Mouse (Mus musculus) neural tube, embryonic 13.5 days (tissue): ENCODE measurements around the gene Tcf7l2. TPM values are rescaled to one million over a fixed set of nuclear protein-coding genes. Genes with fewer than 3 reads are reported as not detected.
A peak's percentile ranks its signal among the peaks of the same experiment; 100 is the strongest.

Experiments used
- ATAC-seq: fragments of 200-750 bp; cut with Nextera tagmentation; 2 replicates; pipeline ENCODE4 v1.8.0; 2017; ENCODE audit warnings: low read depth, mild to moderate bottlenecking, moderate TSS enrichment, moderate library complexity
- H3K27ac ChIP-seq: fragments of 300-500 bp; sonication (generic); replicated peaks from 2 replicates; pipeline ENCODE4 v1.5.1; 2015; ENCODE audit warnings: moderate library complexity, mild to moderate bottlenecking, inconsistent platforms
- H3K27me3 ChIP-seq: fragments of 300-500 bp; sonication (generic); 2 replicates; pipeline ENCODE4 v1.6.1; 2015; ENCODE audit warnings: mild to moderate bottlenecking, inconsistent platforms
- H3K36me3 ChIP-seq: fragments of 300-500 bp; sonication (generic); 2 replicates; pipeline ENCODE4 v1.6.1; 2015; ENCODE audit warnings: mild to moderate bottlenecking, inconsistent platforms
- H3K4me1 ChIP-seq: fragments of 300-500 bp; sonication (generic); replicated peaks from 2 replicates; pipeline ENCODE4 v1.6.1; 2015; ENCODE audit warnings: inconsistent platforms
- H3K4me2 ChIP-seq: fragments of 300-500 bp; sonication (generic); 2 replicates; pipeline ENCODE4 v1.6.1; 2015; ENCODE audit warnings: inconsistent platforms, mild to moderate bottlenecking, moderate library complexity
- H3K4me3 ChIP-seq: fragments of 300-500 bp; sonication (generic); 2 replicates; pipeline ENCODE4 v1.5.1; 2015; ENCODE audit warnings: mild to moderate bottlenecking, inconsistent platforms
- H3K9ac ChIP-seq: fragments of 300-500 bp; sonication (generic); 2 replicates; pipeline ENCODE4 v1.6.1; 2015; ENCODE audit warnings: moderate library complexity, mild to moderate bottlenecking, inconsistent platforms
- H3K9me3 ChIP-seq: fragments of 300-500 bp; sonication (generic); 2 replicates; pipeline ENCODE4 v1.6.1; 2016; ENCODE audit warnings: inconsistent platforms
- WGBS: fragments of 180-500 bp; shearing (Covaris S2); methylation state at CpG from one replicate; pipeline ENCODE4 v1.1.7; 2015; 5-methylcytosine and 5-hydroxymethylcytosine counted together
- polyA plus RNA-seq: library from polyadenylated mRNA; unstranded; fragments of >200 nt; fragmentation: Nextera tagmentation; extraction: Ambion mirVana; gene quantifications from 2 replicates; pipeline ENCODE4 v1.2.1, GENCODE M21; 2015

Tcf7l2 gene
- polyA plus RNA-seq, 1 experiment from 2014 or later = 18.4 TPM

DNA sequence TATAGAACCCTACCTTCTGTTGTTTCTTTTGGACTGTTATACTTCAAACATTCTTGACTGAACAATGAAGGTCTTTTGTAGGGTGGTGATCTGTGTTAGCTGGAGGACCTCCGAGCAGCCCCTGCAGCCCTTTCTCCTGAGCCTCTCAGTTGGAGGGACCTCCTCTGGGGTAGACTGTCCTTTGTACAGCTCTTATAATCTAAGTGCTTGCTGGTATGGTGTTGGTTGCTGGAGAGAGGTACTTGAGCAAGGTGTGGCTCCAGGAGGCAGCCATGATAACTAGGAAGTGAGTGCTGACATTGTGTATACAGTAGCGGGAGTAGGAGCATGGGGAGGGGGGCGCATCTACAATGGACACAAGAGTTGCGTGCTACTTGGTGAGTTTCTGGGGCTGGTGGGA is 58.4 kb downstream of the Tcf7l2 start:
- Histone ChIP-seq H3K27me3 (no peaks in the 10 kb centered on the region), H3K27ac (no peak overlapping the region), H3K4me2 (no peak overlapping the region), H3K9ac (no peak overlapping the region), H3K36me3 (no peaks in the 10 kb centered on the region), H3K4me1 (peaks cover 13% of the 10 kb centered on the region; the same call in 1 of the 2 replicates), H3K4me3 (no peak overlapping the region), H3K9me3 (no peaks in the 10 kb centered on the region)
- 95% methylated on average over 4 of the region's 4 CpGs for whole genome bisulfite sequencing
- ATAC-seq = no peak

DNA sequence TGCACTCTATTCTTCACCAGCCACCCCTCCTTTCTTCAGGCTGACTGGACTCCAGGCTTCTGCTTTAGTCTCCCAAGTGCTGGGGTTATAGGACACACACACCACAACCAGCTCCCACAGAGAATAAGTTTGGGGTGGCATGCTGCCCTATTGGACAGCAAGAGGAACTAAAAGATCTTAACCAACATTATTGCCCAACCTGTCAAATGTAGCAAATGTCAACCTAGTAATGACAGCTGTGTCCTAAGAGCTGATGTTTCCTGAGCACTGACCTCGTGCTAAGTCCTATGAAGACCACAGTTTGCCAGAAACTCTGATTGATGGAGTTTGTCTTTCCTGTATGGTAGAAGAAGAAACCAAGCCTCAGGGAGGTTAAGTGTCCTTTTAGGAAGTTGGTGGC is 61.5 kb downstream of the Tcf7l2 start:
- H3K27me3 ChIP-seq = no peaks in the 10 kb centered on the region
- ATAC-seq = no peak
- no peak overlapping the region for H3K4me2 ChIP-seq
- H3K4me1 ChIP-seq = peaks cover 26% of the 10 kb centered on the region
- no peaks in the 10 kb centered on the region for H3K9me3 ChIP-seq
- no peak overlapping the region for H3K27ac ChIP-seq
- H3K36me3 ChIP-seq = no peaks in the 10 kb centered on the region
- H3K9ac ChIP-seq = no peak overlapping the region
- WGBS = 67% methylated on average over 1 of the region's 1 CpGs
- H3K4me3 ChIP-seq = no peak overlapping the region

DNA sequence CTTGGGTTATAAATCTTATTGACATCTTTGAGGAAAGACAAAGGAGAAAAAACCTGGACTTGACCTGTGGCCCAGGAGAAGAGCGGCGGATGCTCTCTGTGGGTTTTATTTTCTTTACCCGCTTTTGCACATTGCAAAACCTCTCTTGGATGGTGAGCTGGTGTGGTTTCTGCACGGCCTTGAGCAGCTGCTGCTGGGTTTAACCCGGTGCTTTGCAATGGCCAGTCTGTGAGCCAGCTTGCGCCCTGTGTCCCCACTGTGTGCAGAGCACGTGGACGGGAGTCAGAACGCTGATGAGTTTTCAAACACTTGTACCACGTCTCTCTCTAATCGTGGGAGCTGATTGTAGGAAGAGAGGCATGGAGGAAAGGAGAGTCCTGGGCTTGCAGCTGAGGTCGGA is 62.2 kb downstream of the Tcf7l2 start:
- WGBS = 83% methylated on average over 12 of the region's 12 CpGs
- H3K36me3 ChIP-seq = no peaks in the 10 kb centered on the region
- no peak for ATAC-seq

DNA sequence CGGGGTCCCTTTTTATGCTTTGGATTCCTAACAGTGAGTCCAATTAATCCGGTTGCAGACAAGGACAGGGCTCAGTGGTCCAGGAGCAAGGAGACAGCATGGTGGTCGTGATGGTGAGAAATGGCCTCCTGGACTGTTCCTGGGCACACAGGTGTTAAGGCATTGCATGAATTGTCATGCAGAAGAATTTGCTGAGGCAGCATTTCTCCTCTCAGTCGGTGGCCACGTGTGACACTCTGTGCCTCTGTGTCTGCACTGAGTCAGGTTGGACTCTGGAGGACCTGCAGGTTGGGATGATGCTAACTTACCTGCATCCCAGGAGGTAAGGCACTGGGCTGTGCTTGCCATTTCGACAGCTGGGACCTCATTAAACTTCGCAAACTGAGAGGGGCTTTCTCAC is 63.2 kb downstream of the Tcf7l2 start:
- no peak for ATAC-seq
- H3K9ac ChIP-seq = no peak overlapping the region
- no peak overlapping the region for H3K4me2 ChIP-seq
- no peaks in the 10 kb centered on the region for H3K27me3 ChIP-seq
- no peaks in the 10 kb centered on the region for H3K9me3 ChIP-seq
- no peaks in the 10 kb centered on the region for H3K36me3 ChIP-seq
- no peak overlapping the region for H3K4me3 ChIP-seq
- H3K27ac ChIP-seq = no peak overlapping the region
- H3K4me1 ChIP-seq = peaks cover 25% of the 10 kb centered on the region
- 78% methylated on average over 7 of the region's 7 CpGs for WGBS

More for the DNA sequence above, 62.2 kb downstream of the Tcf7l2 start:
- no peaks in the 10 kb centered on the region for H3K9me3 ChIP-seq
- no peak overlapping the region for H3K4me2 ChIP-seq
- H3K4me1 ChIP-seq = peaks cover 25% of the 10 kb centered on the region
- H3K27me3 ChIP-seq = no peaks in the 10 kb centered on the region
- no peak overlapping the region for H3K4me3 ChIP-seq
- no peak overlapping the region for H3K9ac ChIP-seq
- H3K27ac ChIP-seq = no peak overlapping the region

DNA sequence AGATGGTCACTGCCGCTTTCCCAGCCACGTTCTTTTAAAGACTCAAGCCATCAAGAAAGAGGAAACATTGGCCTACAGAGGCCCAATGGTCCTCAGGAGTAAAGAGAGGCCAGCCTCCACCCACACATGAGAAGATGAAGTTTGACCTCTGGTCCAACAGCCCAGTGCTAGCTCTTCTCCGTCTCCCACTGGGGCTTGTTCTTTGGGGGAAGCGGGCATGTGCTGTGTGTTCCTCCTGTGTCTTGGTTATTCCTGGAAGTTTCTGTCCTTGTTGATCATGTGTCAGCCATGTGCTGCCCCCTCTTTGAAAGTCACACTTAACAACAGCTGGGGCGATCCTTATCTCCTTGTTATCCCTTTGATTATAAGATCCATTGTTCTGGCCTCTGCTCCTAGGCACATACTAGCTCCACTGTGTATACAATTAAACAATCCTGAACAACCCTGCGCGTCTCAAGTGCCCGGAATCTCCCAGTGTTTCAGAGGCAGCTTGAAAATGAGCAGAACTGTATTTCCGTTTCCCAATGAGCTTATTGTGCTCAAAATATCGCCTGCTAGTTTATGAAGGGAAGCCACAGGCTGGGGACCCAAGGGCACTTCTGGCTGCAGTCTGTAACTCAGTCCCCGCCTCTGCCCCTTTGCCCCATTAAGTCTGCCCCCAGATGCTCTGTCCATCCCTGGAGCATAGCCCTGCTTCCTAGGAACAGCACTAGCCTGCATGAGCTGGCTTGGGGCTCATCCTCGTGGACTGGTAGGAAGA is 65.0 kb downstream of the Tcf7l2 start:
- H3K9ac ChIP-seq = no peak overlapping the region
- 53% methylated on average over 12 of the region's 12 CpGs for WGBS
- ATAC-seq = no peak

DNA sequence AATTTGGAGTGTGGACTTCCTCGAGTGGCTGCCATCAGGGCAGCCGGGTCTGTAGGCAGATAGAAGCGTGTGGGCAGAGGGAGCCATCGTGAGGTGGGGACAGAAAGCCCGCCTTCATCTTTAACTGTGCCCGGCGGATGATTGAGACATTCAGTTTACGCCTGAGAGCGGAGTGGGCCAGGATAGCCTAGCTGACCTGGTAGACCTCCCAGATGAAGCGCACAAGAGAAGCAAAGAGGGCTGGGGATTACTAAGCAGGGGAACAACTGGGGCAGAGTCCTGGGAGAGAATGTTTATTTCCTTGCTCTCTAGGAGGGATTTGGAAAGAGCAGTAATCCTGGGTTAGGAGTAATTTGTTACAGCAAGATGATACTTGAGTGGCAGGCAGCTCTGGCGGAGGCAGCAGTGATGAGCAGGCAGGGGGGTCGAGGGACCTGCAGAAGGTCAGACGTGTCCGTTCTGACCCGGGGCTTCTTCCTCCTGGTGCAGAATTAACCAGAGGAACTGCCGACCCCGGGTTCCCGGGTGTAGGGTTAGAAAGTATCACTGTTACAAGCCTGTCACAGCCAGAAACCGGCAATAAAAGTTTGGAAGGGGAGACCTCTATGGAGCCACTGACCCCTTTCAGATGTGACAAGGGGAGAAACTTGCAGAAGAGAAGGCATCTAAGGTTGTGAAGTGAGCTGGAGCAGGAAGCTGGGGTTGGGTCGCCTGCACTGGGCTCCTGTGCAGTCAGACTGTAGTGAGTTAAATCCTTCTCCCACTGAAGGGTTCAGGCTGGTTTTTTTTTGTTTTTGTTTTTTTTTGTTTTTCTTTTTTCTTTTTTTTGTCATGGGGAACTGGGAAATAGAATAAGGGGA is 65.8 kb downstream of the Tcf7l2 start:
- no peak overlapping the region for H3K4me3 ChIP-seq
- H3K9me3 ChIP-seq = no peaks in the 10 kb centered on the region
- H3K9ac ChIP-seq = no peak overlapping the region
- H3K4me2 ChIP-seq = peak overlapping the region; percentile 3; the same call in 1 of the 2 replicates
- WGBS = 29% methylated on average over 20 of the region's 20 CpGs
- no peaks in the 10 kb centered on the region for H3K27me3 ChIP-seq
- ATAC-seq = no peak
- H3K27ac ChIP-seq = no peak overlapping the region
- H3K4me1 ChIP-seq = peaks cover 25% of the 10 kb centered on the region
- H3K36me3 ChIP-seq = no peaks in the 10 kb centered on the region

More for the DNA sequence above, 65.0 kb downstream of the Tcf7l2 start:
- Histone ChIP-seq H3K4me2 (peak overlapping the region; percentile 3; the same call in 1 of the 2 replicates), H3K4me3 (no peak overlapping the region), H3K4me1 (peaks cover 25% of the 10 kb centered on the region), H3K27me3 (no peaks in the 10 kb centered on the region), H3K36me3 (no peaks in the 10 kb centered on the region), H3K9me3 (no peaks in the 10 kb centered on the region), H3K27ac (no peak overlapping the region)

DNA sequence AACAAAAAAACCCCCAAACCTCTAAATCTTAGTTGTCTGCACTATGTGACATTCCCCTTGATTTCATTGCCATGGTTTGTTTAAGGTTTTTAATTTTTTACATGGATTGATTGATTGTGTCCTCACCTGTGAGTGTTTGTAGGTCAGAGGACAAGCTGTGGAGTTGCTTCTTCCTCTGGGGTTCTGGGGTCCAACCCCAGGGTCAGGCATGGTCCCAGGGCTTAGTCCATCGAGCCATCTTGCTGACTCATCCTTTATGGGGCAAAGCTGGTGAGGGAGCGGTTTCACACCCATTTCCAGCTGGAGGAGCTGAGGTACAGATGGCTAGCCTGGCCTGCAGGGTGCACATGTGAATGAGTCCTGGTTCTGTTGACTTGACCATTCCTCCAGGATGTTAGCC is 66.7 kb downstream of the Tcf7l2 start:
- WGBS = 86% methylated on average over 2 of the region's 2 CpGs
- Histone ChIP-seq H3K36me3 (no peaks in the 10 kb centered on the region), H3K9ac (no peak overlapping the region), H3K4me3 (no peak overlapping the region), H3K27ac (no peak overlapping the region), H3K4me2 (no peak overlapping the region), H3K9me3 (no peaks in the 10 kb centered on the region), H3K27me3 (no peaks in the 10 kb centered on the region), H3K4me1 (peaks cover 25% of the 10 kb centered on the region)
- ATAC-seq = no peak

DNA sequence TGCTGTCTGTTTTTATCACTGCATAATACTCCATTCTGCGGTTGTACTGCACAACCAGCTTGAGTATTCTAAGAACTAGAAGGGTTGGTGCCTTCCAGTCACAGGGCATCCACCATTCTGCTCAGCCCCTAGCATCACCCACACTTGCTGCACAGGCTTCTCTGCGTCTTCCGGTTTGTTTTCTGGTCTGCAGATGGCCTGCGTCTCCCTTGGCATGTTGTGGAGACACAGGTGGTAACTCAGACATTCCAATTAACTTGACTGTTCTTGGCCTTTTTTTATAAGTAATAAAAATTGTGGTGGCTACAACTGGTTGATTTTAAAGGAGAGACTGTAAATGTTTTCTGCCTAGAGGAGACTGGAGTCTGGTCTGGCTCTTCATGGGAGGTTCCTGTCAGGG is 67.9 kb downstream of the Tcf7l2 start:
- H3K9me3 ChIP-seq = no peaks in the 10 kb centered on the region
- no peak overlapping the region for H3K4me3 ChIP-seq
- no peak overlapping the region for H3K4me2 ChIP-seq
- H3K4me1 ChIP-seq = peaks cover 28% of the 10 kb centered on the region
- no peak overlapping the region for H3K27ac ChIP-seq
- 94% methylated on average over 4 of the region's 4 CpGs for WGBS
- no peak overlapping the region for H3K9ac ChIP-seq
- no peaks in the 10 kb centered on the region for H3K36me3 ChIP-seq
- H3K27me3 ChIP-seq = no peaks in the 10 kb centered on the region
- no peak for ATAC-seq

DNA sequence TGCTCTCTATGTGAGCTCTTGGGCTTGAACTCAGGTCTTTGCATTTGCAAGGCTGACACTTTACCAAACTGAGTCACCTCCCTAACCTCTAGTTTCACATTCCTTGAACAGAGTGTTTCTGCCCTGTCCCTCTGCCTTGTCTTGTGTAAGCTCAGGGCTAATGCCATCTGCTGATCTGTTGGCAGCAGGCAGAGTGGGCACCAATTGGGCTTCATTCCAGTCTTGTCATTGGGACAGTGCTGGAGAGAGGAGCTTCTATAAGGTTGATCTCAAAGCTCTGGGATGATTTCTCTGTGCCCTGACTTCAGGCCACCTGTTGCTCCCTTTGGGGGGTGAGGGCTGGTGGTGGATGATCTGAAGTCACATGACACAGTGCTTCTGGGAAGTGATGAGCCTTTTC is 70.6 kb downstream of the Tcf7l2 start:
- Histone ChIP-seq H3K27me3 (no peaks in the 10 kb centered on the region), H3K36me3 (no peaks in the 10 kb centered on the region), H3K9ac (no peak overlapping the region), H3K27ac (no peak overlapping the region), H3K4me3 (no peak overlapping the region), H3K9me3 (no peaks in the 10 kb centered on the region), H3K4me2 (no peak overlapping the region), H3K4me1 (peaks cover 20% of the 10 kb centered on the region)
- ATAC-seq = no peak

DNA sequence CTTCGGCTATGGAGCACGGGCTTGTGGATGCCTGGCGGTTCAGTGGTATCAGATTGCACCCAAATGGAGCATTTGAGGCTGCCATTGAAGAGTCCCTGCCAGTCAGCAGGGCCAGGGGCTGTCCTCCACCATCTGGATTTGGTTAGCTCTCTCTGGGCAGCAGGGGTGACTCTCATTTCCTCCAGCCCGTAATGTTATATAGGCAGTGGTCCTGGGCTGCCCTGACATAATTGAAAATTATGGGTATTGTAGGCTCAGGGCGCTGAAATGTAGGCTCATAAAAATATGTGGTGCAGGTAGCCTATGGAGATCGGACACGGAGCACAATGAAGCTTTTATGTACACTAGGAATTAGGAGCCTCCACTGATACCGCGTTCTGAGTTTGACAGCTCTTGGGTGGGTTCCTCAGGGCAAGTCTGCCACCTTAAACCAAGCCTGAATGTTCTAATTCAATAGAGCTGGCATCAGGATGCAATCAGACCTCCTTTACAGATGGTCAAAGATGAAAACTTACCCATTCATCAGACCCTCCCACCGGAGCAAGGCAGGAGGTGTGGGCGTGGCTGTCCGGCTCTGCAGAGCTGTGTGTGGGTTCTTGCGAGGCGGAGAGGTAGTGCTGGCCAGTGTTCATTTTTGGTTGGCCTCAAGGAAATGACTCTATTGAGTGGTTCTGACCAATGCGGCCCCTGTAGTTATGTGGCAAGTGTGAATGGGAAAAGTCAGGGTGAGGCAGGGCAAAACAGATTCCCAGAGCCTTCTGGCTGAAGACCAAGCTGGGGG is 73.6 kb downstream of the Tcf7l2 start:
- no peaks in the 10 kb centered on the region for H3K9me3 ChIP-seq
- no peak overlapping the region for H3K4me3 ChIP-seq
- no peaks in the 10 kb centered on the region for H3K36me3 ChIP-seq
- no peak for ATAC-seq
- WGBS = 61% methylated on average over 15 of the region's 15 CpGs
- peaks cover 15% of the 10 kb centered on the region for H3K4me1 ChIP-seq
- 0 out of 2 replicates have a peak overlapping the region, but pooled peaks have one; percentile 6 for H3K4me2 ChIP-seq
- no peak overlapping the region for H3K27ac ChIP-seq
- H3K27me3 ChIP-seq = no peaks in the 10 kb centered on the region
- no peak overlapping the region for H3K9ac ChIP-seq

DNA sequence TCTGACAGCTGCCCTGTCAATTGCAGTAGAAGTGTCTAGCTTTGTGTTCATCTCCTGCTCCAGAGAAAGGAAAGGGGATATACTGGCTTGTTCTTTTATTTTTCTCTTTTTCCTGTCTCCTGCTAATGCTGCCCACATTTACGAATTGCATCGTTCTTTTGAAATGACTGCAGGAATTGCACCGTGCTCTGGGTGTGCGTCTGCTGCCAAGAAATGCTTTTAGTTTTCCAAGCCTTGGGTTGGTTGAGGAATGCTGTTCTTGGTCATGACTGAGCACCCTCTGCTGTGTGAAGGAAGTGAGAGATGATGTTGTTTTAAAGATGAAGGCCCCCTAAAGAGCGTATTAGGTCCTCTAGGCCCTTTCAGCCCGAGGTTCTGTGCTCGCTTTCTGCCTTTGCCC is 75.4 kb downstream of the Tcf7l2 start:
- Histone ChIP-seq H3K4me1 (peaks cover 15% of the 10 kb centered on the region), H3K9me3 (no peaks in the 10 kb centered on the region), H3K4me3 (no peak overlapping the region), H3K27me3 (no peaks in the 10 kb centered on the region), H3K36me3 (0 out of 2 replicates have a peak, but pooled peaks cover 3% of the 10 kb centered on the region), H3K9ac (no peak overlapping the region), H3K27ac (no peak overlapping the region), H3K4me2 (no peak overlapping the region)
- WGBS = 82% methylated on average over 7 of the region's 7 CpGs
- no peak for ATAC-seq

DNA sequence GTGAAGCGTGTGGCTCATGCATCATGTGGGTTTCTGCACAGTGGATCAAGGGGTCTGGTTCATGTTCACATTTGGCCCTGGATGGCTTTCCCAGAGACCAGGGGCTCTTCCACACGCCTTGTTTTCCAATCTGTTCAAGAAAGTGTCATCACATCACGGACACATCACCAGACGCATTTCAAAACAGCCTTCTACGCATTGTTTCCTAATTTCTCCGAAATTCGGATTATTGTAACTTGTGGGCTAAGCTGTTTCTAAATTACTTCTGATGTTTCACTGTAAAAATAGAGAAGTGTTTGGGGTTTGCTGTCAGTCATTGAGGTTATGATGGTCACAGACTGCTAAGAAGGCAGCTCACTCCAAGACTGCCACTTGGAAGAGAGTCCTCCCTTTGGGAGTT is 78.6 kb downstream of the Tcf7l2 start:
- Histone ChIP-seq H3K4me1 (peaks cover 8% of the 10 kb centered on the region), H3K4me2 (no peak overlapping the region), H3K36me3 (0 out of 2 replicates have a peak, but pooled peaks cover 3% of the 10 kb centered on the region), H3K9ac (no peak overlapping the region), H3K27me3 (no peaks in the 10 kb centered on the region), H3K4me3 (no peak overlapping the region), H3K9me3 (no peaks in the 10 kb centered on the region), H3K27ac (no peak overlapping the region)
- 95% methylated on average over 7 of the region's 7 CpGs for WGBS
- no peak for ATAC-seq
